Mouse (Mus musculus): ENCODE measurements at regions not wholly inside any gene's neighbourhood (a gene's known extent, or its start where the extent isn't known, plus 50 kb on each side); places are given as distances from the start of the nearest gene placed in this dataset.
A peak's percentile ranks its signal among the peaks of the same experiment; 100 is the strongest.

DNA sequence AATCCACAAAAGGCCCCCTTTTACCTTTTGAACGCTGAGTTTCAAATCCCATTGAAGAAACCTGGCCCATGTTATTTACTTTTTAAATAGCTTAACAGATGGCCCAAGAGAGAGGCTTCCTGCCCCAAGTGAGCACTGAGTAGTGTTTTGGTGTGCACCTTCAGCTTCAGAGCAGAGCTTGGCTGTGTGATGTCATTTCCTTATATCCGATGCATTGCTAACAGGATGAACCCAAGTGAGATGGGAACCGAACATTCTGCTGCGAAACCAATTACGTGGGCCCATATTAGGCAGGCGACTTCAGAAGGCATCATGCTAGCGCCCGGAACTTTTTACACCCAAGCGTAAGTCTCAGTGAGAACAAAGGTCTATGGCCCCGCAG is 373.2 kb downstream of the Cog6 start:
- no peak for DNase-seq (ENCODE audit: low spot score in 2 of 2)

DNA sequence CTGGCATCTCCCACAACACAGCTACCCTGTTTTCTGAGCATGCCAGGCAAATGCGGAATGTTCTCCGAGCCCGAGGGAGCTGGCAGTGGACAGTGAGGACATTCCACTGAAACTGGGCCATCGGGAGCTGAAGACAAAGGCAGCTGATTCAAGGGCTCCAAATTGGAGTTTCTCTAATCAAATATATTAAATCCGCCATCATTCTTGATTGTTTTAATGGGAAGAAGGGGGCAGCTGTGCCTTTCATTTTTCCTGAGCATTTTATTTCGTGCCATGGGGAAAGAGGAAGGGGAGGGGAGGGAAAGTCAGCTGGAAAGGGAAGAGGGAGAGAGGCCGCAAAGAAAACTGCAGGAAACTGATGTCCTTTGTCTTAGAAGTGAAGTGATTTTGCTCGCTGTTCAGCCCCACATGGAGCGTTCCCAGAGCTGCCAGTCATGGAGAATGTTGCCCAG is 373.9 kb downstream of the Cog6 start:
- no peak for DNase-seq (ENCODE audit: low spot score in 2 of 2)

DNA sequence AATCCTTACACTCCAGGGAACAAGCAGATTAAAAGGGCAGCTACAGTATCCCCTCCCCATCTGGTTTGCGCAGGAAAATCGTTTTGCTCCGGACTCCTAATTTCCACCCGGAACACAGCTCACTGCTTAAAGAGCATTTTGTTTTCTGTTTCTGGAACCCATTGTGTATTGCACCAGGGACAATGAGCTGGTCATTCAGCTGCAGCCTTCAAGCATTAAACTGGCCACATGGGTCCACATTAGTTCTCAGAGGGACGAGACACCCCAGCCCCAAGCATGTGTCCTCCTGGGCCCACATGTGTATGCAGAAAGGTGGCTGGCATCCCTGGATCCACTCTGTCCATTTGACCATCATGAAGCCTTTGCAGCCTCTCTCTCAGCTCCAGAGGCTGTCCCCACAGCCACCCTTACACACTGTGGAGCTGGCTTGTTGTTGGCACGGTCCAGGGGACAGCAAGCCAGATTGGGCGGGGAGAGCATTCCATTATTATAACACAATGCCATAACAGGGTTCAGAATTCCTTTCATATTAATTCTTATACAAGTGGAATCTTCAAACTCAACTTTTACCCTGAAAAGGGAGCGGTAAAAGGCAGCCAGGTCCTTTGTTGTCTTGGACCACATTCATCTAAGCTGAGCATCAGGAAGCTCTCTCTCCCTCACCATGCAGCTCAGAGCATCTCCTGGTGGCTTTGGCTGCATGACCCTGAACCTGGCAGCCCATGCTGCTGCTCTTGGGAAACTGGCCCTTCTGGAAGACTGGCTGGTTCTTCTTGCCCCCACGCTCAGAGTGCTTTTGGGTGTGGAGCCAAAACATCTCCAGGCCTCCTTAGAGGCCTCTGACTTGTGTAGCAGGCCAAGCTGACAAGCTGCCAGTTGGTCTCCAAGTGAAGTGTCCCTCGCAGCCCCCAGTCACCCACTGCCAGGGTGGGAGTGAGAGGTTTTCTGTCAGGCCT is 373.4 kb downstream of the Foxo1 start:
- DNase-seq (ENCODE audit: low spot score in 2 of 2), result peak in 1 of 2 experiments; percentile 38

- no peak for DNase-seq (ENCODE audit: low spot score in 2 of 2)
Observed at GRCm38 (mm10) chr3:52640250-52641147, 372.4 kb downstream of the Foxo1 start.

DNA sequence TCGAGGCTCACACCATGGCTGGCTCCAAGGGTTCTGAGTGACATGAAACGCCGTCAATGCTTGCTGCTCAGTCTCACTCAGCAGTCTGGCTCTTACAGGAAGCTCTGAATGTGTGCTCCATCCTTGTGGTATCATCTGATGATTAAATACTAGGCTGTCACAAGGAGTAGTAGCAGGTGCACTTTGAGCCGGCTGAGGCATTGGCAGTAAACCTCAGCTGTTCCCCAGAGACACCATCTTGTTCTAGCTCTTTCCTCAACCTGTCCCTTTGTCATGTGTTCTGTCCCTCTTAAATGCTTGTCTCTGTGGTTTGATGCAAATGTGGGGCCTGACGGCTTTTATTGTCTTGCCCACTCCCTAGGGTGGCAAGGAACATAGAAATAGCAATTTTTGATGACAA is 370.7 kb downstream of the Foxo1 start:
- no peak for DNase-seq (ENCODE audit: low spot score in 2 of 2)

DNA sequence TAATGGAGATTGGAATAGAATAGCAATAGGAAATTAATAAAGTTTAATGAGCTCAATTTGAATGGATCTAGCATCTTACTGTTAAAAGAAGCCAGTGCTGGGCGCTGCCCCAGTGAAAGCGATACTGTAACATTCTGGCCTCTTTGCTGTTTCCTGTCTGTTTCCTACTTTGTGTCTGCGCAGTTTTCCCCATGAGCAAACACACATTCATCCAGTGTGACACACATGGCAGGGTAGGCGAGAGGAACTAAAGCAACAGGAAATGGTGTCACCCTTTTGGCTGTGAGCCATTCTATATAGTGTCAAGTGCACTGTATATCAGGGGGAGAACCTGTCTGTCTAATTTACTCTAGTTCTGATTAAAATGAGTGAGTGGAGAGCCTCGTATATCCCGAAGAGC is 366.2 kb downstream of the Foxo1 start:
- no peak for DNase-seq (ENCODE audit: low spot score in 2 of 2)

DNA sequence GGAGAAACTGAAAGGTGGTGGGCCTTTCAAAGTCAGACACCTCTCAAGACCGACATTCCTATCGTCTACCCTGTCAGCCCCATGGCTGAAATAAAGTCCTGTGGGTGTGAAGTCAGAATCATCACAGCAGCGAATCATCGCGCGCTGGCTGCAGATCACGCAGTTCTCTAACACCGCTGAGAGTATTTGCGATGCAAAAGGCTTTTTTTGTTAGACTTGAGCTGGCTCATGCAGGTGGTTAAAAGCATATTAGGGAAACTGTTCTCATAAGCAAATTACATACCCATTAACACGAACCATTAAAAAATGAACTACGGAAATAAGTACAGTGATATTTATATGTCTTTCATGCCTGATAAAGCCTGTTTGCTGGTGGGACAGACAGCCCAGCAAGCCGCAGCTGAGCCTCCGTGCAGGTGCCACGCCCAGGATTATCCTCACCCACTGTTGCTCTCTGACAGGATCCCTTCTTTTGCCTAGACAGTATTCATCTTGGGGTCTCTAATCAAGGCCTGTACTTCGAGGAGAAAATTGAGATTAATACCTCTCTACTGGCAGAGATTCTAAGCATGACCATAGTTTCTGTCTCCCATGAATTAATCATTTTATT is 365.5 kb downstream of the Foxo1 start:
- DNase-seq (ENCODE audit: low spot score in 2 of 2), result no peak

DNA sequence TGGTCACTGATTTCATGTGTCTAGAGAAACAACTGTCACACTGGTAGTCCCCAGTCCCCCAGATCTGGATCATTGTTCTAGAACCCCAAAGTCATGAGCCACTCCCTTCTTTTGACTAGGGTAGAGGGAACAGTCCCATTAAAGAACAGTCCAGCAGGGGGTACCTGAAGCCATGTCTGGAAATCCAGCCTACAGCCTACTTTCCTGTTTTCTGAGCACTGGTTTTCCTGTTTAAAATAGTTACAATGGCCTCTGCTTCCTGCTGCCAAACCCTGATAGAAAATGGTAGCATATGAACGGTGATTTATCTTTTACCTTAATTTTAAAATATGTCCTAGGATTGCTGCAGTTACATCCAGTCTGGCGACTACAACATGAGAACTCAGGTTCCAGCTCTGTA is 364.5 kb downstream of the Foxo1 start:
- no peak for DNase-seq (ENCODE audit: low spot score in 2 of 2)

DNA sequence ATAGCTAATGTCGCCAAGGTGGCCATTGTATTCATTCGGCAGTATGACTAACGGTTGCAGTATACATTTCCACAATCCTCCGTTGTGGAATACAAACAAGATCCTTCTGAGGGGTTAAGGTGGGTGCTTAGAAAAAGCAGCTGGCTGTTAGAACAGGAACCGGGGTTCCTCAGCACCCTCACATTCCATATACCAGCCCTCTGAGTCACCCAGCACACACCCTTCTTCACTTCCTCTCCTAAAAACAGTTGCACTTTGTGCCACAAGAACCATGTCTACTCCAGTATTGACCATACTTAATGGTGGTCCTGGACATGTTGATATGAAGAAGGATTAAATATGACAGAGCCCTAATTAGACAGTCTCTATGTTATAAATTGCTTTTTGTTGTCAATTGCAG is 362.1 kb downstream of the Foxo1 start:
- no peak for DNase-seq (ENCODE audit: low spot score in 2 of 2)

DNA sequence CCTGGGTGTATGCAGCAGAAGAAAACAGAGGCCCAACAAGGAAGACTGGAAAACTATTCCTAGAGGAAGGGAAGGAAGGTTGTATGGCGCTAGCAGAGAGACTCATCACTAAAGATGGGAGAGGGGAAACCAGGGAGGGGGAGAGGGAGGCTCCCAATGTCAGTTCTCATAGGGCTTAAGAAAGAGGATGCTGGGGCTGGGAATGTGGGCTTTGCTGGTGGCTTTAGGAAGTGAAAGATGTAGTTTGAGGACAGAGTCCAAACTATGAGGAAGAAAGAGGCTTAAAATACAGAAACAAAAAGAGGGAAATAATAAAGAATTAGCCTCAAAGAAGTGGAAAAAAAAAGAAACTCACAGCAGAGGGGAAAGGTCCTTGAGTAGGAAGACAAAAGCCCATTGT is 357.0 kb downstream of the Foxo1 start:
- no peak for DNase-seq (ENCODE audit: low spot score in 2 of 2)

GRCm38 (mm10) chr3:52622530-52622929 is 354.4 kb downstream of the Foxo1 start:
- DNase-seq (ENCODE audit: low spot score in 2 of 2), result no peak

DNA sequence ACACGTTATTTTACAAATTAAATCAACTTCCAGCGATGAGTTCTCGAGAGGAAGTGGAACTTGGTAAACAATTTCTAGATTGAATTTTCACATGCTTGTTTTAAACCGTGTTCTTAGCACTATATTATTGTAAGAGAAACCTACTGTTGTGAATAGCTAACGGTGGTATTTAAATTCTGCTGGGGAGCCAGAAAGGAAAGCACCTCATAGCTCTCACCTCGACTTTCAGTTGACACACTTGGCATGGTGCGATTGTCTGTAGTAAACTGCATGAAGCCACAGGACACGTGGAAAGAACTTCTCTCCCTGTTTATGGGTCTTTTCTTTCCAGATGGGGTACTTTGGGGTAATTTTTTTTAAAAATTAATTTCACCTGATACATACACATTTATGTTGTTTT is 353.8 kb downstream of the Foxo1 start:
- DNase-seq (ENCODE audit: low spot score in 2 of 2), result no peak

- DNase-seq (ENCODE audit: low spot score in 2 of 2), result no peak
Observed at GRCm38 (mm10) chr3:52618925-52619224, 350.7 kb downstream of the Foxo1 start.

- DNase-seq (ENCODE audit: low spot score in 2 of 2), result no peak
Observed at GRCm38 (mm10) chr3:52618212-52618924, 350.2 kb downstream of the Foxo1 start.

DNA sequence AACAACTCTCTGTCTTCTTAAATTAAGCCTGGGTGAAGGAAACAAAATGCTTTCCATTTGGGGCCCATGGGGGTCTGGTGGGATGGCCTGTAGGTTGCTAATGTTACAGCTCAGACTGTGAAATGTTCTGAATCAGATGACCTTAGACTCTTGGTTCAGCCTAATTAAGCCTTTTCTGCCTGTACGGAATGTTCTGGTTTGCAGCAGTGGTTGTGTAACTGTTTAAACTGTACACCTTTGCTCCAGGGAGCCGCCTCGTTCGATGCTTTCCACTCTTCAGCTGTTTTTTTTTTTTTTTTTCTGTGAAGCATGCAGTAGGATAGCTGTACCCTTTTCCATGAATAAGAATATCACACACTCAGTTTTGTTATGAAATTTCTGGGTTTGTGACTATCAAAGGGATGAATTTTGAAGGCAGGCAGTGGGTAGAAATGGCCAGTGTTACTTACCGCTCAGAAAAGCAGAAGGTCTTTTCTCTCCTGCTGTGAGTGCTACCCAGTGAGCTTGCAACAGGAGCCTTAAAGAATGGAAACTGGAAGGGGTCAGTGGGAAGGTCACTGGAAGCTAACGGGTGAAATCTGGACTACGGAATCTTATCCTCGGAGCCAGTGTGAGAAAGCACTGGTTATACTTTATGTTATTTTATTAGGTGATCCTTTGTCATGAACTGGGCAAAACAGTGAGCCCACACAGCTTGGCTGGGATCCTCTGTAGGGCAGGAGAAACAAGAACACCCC is 349.4 kb downstream of the Foxo1 start:
- DNase-seq (ENCODE audit: low spot score in 2 of 2), result no peak

DNA sequence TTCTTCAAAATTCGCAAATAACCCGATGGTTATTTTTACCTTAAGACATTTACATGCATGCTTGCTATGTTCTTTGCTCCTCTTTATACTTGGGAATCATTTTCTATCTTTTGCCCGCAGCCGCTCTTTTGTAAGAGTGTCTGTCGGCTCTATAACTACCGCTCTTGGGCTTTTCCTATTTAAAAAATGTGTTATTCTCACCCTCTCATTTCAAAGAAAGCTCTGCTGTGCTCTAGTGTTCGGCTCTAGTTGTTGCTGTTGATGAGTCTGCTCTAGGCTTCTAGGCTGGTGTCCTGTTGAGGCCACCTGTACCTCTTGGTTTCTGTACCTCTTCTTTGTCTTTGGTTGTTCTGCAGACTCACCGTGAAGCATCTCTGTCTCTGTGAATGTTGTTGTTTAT is 343.7 kb downstream of the Foxo1 start:
- no peak for DNase-seq (ENCODE audit: low spot score in 2 of 2)

- no peak for DNase-seq (ENCODE audit: low spot score in 2 of 2)
Observed at GRCm38 (mm10) chr3:52610466-52610865, 342.3 kb downstream of the Foxo1 start.

DNA sequence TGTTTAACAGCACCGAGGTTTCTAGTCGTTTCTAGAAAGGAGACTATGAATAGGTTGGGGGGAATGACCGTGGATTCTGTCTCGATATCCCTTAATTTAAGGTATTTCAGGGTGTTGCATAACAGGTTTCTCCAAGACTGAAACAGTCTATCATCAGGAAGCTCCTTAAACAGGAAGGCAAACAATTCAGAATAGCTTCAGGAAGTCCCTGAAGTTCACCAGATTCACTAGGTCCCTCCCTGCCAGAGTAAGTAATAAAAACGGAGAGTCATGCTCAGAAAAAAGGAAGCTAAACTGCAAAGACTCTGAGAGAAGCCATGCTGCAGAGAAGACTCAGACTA is 339.9 kb downstream of the Foxo1 start:
- DNase-seq (ENCODE audit: low spot score in 2 of 2), result no peak

DNA sequence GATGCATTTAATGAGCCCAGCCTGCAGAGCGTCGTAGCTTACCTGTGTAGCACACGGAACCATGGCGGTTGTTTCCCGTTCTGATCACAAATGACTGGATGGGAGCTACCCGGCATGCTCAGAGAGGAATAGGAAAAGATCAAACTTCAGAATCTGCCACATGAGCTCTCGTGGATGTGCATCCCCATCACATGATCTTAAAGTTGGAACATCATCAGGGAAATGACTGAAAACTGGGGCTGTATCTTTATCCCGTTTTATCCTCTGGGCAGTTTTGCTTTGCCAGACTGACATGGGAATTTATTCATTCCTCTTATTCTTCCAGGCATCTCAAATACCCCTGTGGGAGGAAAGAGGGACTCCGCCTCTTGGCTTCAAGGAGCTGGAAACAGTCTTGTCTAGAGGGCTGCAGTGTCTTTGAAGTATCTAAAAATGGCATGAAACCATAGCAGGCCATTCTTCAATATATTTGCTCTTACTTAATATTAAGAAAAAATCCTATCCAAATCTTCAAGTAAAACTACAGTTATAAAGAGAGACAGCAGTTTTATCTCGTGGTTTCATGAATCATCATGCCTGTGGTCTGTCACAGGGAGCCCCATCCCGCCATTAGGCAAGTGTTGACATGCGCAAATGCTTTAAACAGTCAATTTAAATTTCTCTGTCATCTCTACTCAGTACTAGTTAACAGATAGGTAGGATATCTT is 339.4 kb downstream of the Foxo1 start:
- no peak for DNase-seq (ENCODE audit: low spot score in 2 of 2)

DNA sequence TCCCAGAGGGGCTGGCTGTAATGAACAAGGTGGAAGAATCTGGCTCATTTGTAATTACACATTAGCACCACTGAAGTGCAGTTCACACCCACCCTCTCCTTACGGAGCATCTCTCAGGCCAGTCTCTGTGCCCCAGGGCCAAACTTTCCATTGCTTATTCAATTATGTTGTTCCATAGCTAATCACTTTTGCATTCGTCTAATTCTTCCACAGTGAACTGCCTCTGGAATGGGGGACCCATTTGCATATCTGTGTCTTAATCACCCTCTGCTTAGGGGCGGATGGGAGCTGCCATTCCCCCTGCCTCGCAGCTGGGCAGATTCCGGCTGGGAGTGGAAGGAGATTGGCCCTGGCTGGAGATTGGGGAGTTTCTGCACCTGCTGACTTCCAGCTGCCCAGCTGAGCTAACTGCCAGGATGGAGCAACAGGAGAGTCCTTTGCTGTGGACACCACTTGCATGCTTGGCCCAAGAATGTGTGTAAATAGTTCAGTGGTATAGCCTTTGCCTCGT is 337.2 kb downstream of the Foxo1 start:
- DNase-seq (ENCODE audit: low spot score in 2 of 2), result no peak

All from cerebellum, postnatal 4 days (tissue).